Mouse (Mus musculus): Measurements from ENCODE around the gene Camkv.

DNA sequence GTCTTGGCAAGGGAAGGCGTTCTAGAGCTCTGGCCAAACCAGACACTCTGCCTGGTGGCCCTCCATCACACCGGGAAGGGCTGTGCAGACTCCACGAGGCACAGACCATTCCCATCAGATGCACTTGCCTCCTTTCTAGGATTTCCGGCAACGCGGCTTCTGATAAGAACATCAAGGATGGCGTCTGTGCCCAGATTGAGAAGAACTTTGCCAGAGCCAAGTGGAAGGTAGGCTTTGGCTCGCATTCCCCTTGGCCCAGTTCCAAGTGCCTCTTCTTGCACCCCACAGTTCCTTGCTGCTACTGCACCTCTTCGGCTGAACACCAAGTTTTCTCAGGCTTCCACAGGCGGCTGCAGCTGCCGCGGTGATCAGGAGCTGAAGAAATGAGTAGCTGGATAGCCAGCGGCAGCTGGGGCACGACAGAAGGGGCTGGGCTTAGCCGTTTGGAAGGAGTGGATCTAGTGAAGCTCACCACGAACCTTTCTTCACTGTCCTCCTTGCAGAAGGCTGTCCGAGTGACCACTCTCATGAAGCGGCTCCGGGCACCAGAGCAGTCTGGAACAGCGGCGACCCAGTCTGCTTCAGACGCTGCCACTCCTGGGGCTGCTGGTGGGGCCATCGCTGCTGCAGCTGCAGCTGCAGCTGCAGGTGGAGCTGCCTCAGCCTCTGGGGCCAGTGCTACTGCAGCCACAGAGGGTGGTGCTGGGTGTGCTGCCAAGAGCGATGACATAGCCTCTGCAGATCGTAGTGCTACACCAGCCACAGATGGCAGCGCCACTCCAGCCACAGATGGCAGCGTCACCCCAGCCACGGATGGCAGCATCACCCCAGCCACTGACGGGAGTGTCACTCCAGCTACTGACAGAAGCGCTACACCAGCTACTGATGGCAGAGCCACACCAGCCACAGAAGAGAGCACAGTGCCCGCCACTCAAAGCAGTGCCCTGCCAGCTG lies 12.0 kb downstream of the Camkv start:
- TF ChIP-seq CTCF (IDR thresholded peaks at IDR 0.05; ENCODE audit: low read depth, low read length), result no peak
- no peak for TF ChIP-seq POLR2A (IDR thresholded peaks at IDR 0.05; ENCODE audit: insufficient read depth, low read length)

Data from ES-Bruce4 (cell line).